Mouse (Mus musculus) embryonic facial prominence, embryonic 15.5 days (tissue): ENCODE results near the gene Ndrg4. TPM values are rescaled to one million over a fixed set of nuclear protein-coding genes. Genes with fewer than 3 reads are reported as not detected.
A peak's percentile ranks its signal among the peaks of the same experiment; 100 is the strongest.

Experiments
- ATAC-seq: fragments of 200-750 bp; cut with Nextera tagmentation; 2 replicates; pipeline ENCODE4 v1.8.0; 2017; ENCODE audit warnings: low read depth, moderate TSS enrichment; ENCODE audit not compliant: insufficient number of reproducible peaks, low FRiP score, low TSS enrichment
- H3K27ac ChIP-seq: fragments of 300-500 bp; sonication (generic); replicated peaks from 2 replicates; pipeline ENCODE4 v1.5.1; 2015; ENCODE audit warnings: mild to moderate bottlenecking, inconsistent platforms
- H3K27me3 ChIP-seq: fragments of 300-500 bp; sonication (generic); 2 replicates; pipeline ENCODE4 v1.6.1; 2015; ENCODE audit warnings: inconsistent platforms
- H3K36me3 ChIP-seq: fragments of 300-500 bp; sonication (generic); 2 replicates; pipeline ENCODE4 v1.6.1; 2015; ENCODE audit warnings: mild to moderate bottlenecking, inconsistent platforms
- H3K4me1 ChIP-seq: fragments of 300-500 bp; sonication (generic); 2 replicates; pipeline ENCODE4 v1.6.1; 2015; ENCODE audit warnings: inconsistent platforms
- H3K4me2 ChIP-seq: fragments of 300-500 bp; sonication (generic); replicated peaks from 2 replicates; pipeline ENCODE4 v1.6.1; 2015; ENCODE audit warnings: mild to moderate bottlenecking, inconsistent platforms
- H3K4me3 ChIP-seq: fragments of 300-500 bp; sonication (generic); replicated peaks from 2 replicates; pipeline ENCODE4 v1.5.1; 2015; ENCODE audit warnings: mild to moderate bottlenecking, inconsistent platforms
- H3K9ac ChIP-seq: fragments of 300-500 bp; sonication (generic); 2 replicates; pipeline ENCODE4 v1.6.1; 2015; ENCODE audit warnings: inconsistent platforms
- H3K9me3 ChIP-seq: fragments of 300-500 bp; sonication (generic); replicated peaks from 2 replicates; pipeline ENCODE4 v1.6.1; 2016; ENCODE audit warnings: inconsistent platforms
- WGBS: fragments of 180-500 bp; shearing (Covaris S2); methylation state at CpG from one replicate; pipeline ENCODE4 v1.1.7; 2015; 5-methylcytosine and 5-hydroxymethylcytosine counted together
- polyA plus RNA-seq: library from polyadenylated mRNA; unstranded; fragments of >200 nt; fragmentation: Nextera tagmentation; extraction: Ambion mirVana; gene quantifications from 2 replicates; pipeline ENCODE4 v1.2.1, GENCODE M21; 2015

The Ndrg4 gene
- polyA plus RNA-seq, 1 experiment from 2014 or later, result 27.5 TPM

- Histone ChIP-seq H3K27ac (no peak overlapping the region), H3K4me1 (peaks cover 18% of the 10 kb centered on the region), H3K36me3 (no peaks in the 10 kb centered on the region), H3K9ac (no peak overlapping the region), H3K27me3 (peaks cover 7% of the 10 kb centered on the region), H3K9me3 (no peaks in the 10 kb centered on the region), H3K4me3 (no peak overlapping the region), H3K4me2 (0 out of 2 replicates have a peak overlapping the region, but pooled peaks have one; percentile 98)
- WGBS, result 91% methylated on average over 3 of the region's 3 CpGs
- ATAC-seq, result no peak
These were observed 27.8 kb downstream of the Ndrg4 start for GRCm38 (mm10) chr8:95704538-95704937.

GRCm38 (mm10) chr8:95709579-95709978 lies 32.8 kb downstream of the Ndrg4 start:
- Histone ChIP-seq H3K27me3 (no peaks in the 10 kb centered on the region), H3K4me2 (no peak overlapping the region), H3K27ac (no peak overlapping the region), H3K9me3 (no peaks in the 10 kb centered on the region), H3K9ac (no peak overlapping the region), H3K4me1 (no peaks in the 10 kb centered on the region), H3K36me3 (no peaks in the 10 kb centered on the region), H3K4me3 (no peak overlapping the region)
- ATAC-seq, result no peak
- 83% methylated on average over 7 of the region's 7 CpGs for WGBS

- Histone ChIP-seq H3K36me3 (no peaks in the 10 kb centered on the region), H3K27ac (no peak overlapping the region), H3K4me3 (no peak overlapping the region), H3K9ac (no peak overlapping the region), H3K9me3 (no peaks in the 10 kb centered on the region), H3K4me2 (no peak overlapping the region), H3K27me3 (no peaks in the 10 kb centered on the region), H3K4me1 (0 out of 2 replicates have a peak, but pooled peaks cover 6% of the 10 kb centered on the region)
- ATAC-seq, result no peak
- 49% methylated on average over 3 of the region's 3 CpGs for WGBS
These were observed 34.2 kb downstream of the Ndrg4 start for GRCm38 (mm10) chr8:95711029-95711428.

GRCm38 (mm10) chr8:95712395-95712794 lies 35.6 kb downstream of the Ndrg4 start:
- WGBS, result 78% methylated on average over 9 of the region's 9 CpGs
- no peaks in the 10 kb centered on the region for H3K9me3 ChIP-seq
- no peak overlapping the region for H3K4me3 ChIP-seq
- no peak overlapping the region for H3K27ac ChIP-seq
- H3K4me1 ChIP-seq, result peaks cover 18% of the 10 kb centered on the region
- 0 out of 2 replicates have a peak, but pooled peaks cover 4% of the 10 kb centered on the region for H3K36me3 ChIP-seq
- no peaks in the 10 kb centered on the region for H3K27me3 ChIP-seq
- H3K4me2 ChIP-seq, result no peak overlapping the region
- H3K9ac ChIP-seq, result no peak overlapping the region
- no peak for ATAC-seq

- no peak overlapping the region for H3K4me2 ChIP-seq
- H3K4me1 ChIP-seq, result peaks cover 18% of the 10 kb centered on the region
- H3K36me3 ChIP-seq, result peaks cover 12% of the 10 kb centered on the region
- WGBS, result 79% methylated on average over 19 of the region's 19 CpGs
- H3K9me3 ChIP-seq, result no peaks in the 10 kb centered on the region
- no peak overlapping the region for H3K4me3 ChIP-seq
- H3K27ac ChIP-seq, result no peak overlapping the region
- no peak for ATAC-seq
- H3K27me3 ChIP-seq, result no peaks in the 10 kb centered on the region
- H3K9ac ChIP-seq, result no peak overlapping the region
These were observed 36.6 kb downstream of the Ndrg4 start for GRCm38 (mm10) chr8:95713100-95714010.

- no peak overlapping the region for H3K4me2 ChIP-seq
- 88% methylated on average over 4 of the region's 4 CpGs for WGBS
- no peaks in the 10 kb centered on the region for H3K9me3 ChIP-seq
- H3K36me3 ChIP-seq, result peaks cover 22% of the 10 kb centered on the region
- ATAC-seq, result no peak
- no peak overlapping the region for H3K4me3 ChIP-seq
- no peaks in the 10 kb centered on the region for H3K27me3 ChIP-seq
- H3K9ac ChIP-seq, result no peak overlapping the region
- no peak overlapping the region for H3K27ac ChIP-seq
- peaks cover 18% of the 10 kb centered on the region for H3K4me1 ChIP-seq
These were observed 37.6 kb downstream of the Ndrg4 start for GRCm38 (mm10) chr8:95714367-95714766.

- Histone ChIP-seq H3K4me3 (peak overlapping the region; percentile 86), H3K9me3 (no peaks in the 10 kb centered on the region), H3K9ac (no peak overlapping the region), H3K27ac (no peak overlapping the region), H3K27me3 (no peaks in the 10 kb centered on the region), H3K4me1 (peaks cover 18% of the 10 kb centered on the region), H3K36me3 (peaks cover 28% of the 10 kb centered on the region), H3K4me2 (peak overlapping the region; percentile 90)
- no peak for ATAC-seq
- 82% methylated on average over 6 of the region's 6 CpGs for WGBS
These were observed 38.1 kb downstream of the Ndrg4 start for GRCm38 (mm10) chr8:95714837-95715413.

GRCm38 (mm10) chr8:95715676-95716531 lies 39.1 kb downstream of the Ndrg4 start, which contains the start of gene Setd6:
Setd6 (plus strand) TSS chr8:95715881.
- 1% methylated on average over 75 of the region's 79 CpGs for WGBS
- peak within 1 kb of the TSS; percentile 86 for H3K4me3 ChIP-seq
- H3K9ac ChIP-seq, result peak within 1 kb of the TSS; percentile 68
- no peaks in the 10 kb centered on the region for H3K27me3 ChIP-seq
- H3K4me2 ChIP-seq, result peak within 1 kb of the TSS; percentile 90
- H3K4me1 ChIP-seq, result peaks cover 18% of the 10 kb centered on the region
- H3K9me3 ChIP-seq, result no peaks in the 10 kb centered on the region
- peak within 1 kb of the TSS; percentile 72 for H3K27ac ChIP-seq
- H3K36me3 ChIP-seq, result peaks cover 36% of the 10 kb centered on the region
- ATAC-seq, result peak; percentile 88

GRCm38 (mm10) chr8:95716546-95717335 lies 40.0 kb downstream of the Ndrg4 start:
- H3K4me3 ChIP-seq, result peak overlapping the region; percentile 86
- no peak overlapping the region for H3K27ac ChIP-seq
- no peak for ATAC-seq

GRCm38 (mm10) chr8:95727625-95728024 lies 50.8 kb downstream of the Ndrg4 start:
- no peaks in the 10 kb centered on the region for H3K9me3 ChIP-seq
- H3K27ac ChIP-seq, result no peak overlapping the region
- no peak for ATAC-seq
- H3K36me3 ChIP-seq, result peaks cover 76% of the 10 kb centered on the region
- no peak overlapping the region for H3K9ac ChIP-seq
- 78% methylated on average over 4 of the region's 4 CpGs for WGBS
- no peak overlapping the region for H3K4me3 ChIP-seq
- H3K4me1 ChIP-seq, result no peaks in the 10 kb centered on the region
- H3K4me2 ChIP-seq, result no peak overlapping the region
- no peaks in the 10 kb centered on the region for H3K27me3 ChIP-seq

More at GRCm38 (mm10) chr8:95716546-95717335, 40.0 kb downstream of the Ndrg4 start:
- Histone ChIP-seq H3K4me2 (peak overlapping the region; percentile 90), H3K4me1 (peaks cover 18% of the 10 kb centered on the region), H3K9ac (peak overlapping the region; percentile 68), H3K36me3 (peaks cover 43% of the 10 kb centered on the region), H3K27me3 (no peaks in the 10 kb centered on the region), H3K9me3 (no peaks in the 10 kb centered on the region)
- WGBS, result 17% methylated on average over 21 of the region's 21 CpGs
